Mouse (Mus musculus): ENCODE measurements around the gene Gm10073.
"Not testable (repeated sequence)": the region's sequence is repeated elsewhere in the genome, so short reads cannot be mapped to it uniquely, and the experiment has no call there.

The Gm10073 gene

DNA sequence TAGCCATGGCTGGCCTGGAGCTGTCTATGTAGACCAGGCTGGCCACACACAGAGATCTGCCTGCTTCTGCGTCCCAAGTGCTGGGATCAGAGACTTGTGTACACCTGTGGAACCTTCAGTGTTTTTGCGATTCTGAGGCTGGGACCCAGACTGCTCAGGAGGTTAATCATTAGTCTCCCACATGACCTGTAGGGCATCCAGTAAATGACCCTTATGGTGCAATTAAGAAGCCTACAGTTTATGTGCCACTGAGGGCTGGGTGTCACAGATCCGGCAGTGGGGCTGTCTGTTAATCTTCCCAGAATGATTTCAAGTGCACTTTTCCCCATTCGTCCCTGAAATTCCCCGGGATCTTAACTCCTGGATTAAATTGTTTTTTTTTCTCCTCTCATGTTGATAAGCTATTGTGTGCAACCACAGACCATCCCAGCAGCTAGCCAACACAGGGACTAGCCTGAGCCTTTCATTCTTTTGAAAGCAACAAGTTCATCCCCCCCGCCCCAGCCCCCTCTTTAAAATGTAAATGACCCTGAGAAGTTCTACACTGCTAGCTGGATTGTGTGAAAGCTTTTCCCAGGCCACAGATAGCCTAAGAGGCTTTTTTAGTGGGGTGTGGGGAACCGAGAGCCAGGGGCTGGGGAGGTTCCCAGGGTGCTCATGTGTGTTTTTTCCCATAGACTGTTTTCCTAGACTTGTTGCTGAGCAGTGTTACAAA lies 26.2 kb upstream of the Gm10073 start:
- DNase-seq (ENCODE audit: extremely low read depth, insufficient read length, low spot score): no peak

DNA sequence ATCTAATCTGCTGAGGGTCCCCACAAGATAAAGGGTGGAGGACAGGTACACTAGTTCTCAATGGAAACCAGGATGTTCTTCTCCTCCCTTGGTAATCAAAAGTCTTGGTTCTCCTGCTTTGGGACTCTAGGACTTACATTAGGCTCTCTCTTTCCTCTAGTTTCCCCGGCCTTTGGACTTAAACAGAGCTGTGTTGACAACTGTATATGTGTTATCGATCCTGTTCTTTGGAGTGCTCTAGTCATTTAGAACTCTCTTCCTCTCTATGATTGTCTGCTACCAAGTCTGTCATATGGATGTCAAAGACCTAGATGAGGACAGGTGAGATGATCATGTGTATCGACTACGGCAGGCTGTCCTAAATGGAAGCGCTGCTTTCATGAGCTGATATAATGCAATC lies 23.8 kb upstream of the Gm10073 start:
- no peak for DNase-seq (ENCODE audit: extremely low read depth, insufficient read length, low spot score)

DNA sequence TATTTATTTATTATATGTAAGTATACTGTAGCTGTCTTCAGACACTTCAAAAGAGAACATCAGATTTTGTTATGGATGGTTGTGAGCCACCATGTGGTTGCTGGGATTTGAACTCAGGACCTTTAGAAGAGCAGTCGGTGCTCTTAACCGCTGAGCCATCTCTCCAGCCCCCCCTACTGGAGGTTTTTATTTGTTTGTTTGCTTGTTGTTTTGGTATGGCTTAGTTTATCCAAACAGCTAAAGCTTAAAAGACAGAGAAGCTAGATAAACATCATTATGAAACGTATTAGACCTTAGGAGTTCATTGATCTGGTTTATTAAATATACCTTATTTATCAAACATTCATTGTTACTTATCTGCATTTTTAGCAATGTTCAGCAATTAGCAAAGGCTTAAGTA lies 22.4 kb upstream of the Gm10073 start:
- not testable (repeated sequence) for DNase-seq (ENCODE audit: extremely low read depth, insufficient read length, low spot score)

DNA sequence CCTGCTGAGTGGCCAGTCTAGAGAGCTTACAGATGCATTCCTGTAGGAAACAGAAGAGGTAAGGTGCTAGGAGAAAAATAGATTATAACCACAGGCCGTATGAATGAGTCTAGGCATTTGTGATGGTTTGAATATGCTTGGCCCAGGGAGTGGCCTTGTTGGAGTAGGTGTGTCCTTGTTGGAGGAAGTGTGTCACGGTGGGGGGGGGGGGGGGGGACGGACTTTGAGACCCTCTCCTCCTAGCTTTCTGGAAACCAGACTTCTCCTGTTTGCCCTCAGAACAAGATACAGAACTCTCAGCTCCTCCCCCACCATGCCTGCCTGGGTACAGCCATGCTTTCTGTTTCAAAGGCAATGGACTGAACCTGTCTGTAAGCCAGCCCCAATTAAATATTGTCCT lies 19.2 kb upstream of the Gm10073 start:
- DNase-seq (ENCODE audit: extremely low read depth, insufficient read length, low spot score): no peak

DNA sequence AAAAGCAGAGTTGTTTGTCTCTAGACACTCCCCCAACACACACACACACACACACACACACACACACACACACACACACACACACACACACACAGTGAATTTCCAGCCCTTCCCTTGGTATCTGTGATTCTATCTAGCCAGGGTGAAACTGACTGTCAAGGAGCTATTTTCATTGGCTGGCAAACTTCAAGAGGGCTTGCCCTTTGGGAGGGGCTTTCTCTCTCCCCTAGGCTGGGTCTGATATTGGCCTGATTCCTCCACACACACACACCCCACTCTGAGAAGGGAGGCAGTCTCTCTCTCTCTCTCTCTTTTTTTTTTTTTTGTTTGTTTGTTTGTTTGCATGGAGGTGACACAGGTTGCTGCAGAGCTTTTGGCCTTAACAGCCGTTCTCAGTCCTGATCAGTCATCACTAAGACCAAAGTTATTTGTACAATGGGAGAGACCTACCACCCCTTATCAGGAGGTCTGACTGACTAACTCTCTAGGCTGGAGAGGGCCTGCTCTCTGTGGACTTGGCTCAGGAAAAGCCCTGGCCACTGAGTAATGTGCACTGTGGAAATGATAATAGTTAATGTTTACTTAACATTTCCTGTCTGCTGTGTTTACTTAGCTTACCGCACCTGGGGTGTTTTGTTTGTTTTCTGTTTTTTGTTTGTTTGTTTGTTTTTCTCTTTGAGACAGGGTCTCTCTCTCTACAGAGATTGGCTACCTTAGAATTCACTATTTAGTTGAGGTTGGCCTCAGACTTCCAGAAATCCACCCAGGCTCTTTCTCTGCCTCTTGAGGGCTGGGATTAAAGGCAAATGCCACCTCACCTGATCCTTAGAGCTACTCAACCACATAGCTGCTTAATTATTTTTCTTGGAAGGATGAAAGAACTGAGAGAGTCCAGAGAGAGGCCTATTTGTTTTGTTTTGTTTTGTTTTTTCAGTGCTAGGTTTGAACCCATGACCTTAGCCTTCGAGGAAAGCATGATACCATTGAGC lies 15.5 kb upstream of the Gm10073 start:
- DNase-seq (ENCODE audit: extremely low read depth, insufficient read length, low spot score): no peak

DNA sequence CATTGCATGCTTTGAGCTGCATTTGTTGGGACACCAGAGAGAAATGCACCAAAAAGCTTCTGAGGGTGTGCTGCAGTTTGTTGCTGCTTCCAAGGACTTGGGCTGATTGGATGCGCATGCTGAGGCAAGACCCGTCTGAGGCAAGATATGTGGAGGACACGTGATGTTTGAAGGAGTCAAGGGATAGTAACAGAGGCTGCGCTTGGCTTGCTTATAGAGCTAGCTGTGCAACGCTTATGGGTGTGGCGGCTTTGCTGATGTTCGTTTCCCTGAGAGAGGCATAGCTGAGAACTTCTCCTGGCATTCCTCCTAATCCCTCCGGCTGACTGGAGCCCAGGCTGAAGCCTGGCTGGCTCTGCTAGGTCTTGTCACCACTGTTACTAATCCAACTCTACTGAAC lies 13.6 kb upstream of the Gm10073 start:
- no peak for DNase-seq (ENCODE audit: extremely low read depth, insufficient read length, low spot score)

DNA sequence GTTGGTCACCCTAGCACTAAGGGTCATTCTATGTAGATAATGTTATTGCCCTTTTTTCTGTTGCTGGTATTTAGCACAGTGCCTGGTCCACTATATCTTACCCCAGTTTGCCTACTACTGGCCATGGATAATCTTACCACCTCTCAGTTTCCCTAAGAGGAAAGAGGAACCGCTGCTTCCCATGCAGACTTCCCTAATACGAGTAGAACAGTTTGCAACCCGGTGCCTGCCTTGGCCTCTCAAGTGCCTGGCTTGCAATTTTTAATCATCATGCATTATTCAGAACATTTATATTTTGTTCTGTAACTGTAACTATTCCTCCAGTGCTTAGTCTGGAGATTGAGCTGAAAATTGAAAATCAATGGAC lies 12.4 kb upstream of the Gm10073 start:
- DNase-seq (ENCODE audit: extremely low read depth, insufficient read length, low spot score): no peak

DNA sequence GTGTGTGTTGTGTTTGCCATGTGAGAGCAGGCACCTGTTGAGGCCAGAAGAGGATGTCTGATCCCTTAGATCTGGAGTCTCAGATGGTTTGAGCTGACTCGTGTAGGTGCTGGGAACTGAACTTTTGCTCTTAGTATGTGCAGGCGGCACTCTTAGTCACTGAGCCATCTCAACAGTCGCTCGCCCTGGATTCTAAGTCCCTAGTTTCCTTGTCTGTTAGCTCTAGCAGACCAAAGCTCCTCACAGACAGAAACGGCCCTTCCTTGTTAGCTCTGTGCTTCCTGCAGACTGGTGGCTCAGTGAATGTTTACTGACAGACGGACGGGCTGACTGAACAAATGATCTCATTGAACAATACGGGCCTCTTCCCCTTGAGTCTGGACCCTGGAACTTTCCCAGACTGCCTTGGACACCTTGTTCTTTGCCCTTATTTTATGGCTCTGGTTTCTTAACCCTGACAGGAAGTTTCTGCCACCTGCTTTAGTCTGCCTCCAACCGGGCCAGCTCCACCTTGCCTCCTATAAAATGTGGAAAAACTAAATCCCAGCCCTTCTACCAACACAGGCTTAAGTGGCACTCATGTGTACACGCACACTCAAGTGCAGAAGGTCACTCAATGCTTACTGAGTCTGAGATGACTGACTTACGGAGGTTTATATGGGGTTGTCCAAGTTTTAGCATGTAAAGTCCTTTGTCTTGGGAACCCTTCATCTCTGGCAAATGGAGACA lies 11.8 kb upstream of the Gm10073 start:
- DNase-seq (ENCODE audit: extremely low read depth, insufficient read length, low spot score): no peak

DNA sequence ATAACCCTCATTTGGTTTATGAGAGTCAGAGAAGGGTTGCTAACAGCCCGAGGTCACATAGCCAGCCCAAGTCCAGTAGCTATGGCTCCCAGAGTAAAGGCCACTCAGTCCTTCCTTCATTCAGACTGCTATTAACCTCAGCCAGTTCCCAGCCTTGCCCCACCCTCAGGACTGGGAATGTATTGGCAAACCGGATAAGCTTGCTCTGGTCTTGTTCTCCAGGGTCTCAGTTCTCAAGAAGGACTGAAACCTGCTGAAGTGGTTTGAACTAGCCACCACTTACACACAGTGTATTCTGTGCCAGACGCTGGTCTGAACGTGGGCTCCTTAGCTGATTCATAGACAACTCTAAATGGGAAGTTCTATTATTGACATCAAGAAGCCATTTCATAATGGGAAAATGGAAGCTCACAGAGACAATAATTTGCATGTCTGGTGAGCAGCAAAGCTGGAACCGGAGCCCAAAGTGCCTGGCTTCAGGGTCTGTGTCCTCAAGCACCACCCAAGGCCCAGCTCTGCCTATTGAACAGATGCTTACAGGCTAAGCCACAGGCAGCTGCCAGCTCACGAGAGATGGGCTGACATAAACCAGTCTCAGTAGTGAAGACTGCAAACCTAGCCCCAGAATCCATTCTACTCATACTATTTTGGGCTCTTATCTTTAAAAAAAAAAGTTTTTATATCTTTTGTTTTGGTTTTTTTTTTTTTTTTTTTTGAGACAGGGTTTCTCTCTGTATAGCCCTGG lies 8.3 kb upstream of the Gm10073 start:
- no peak for DNase-seq (ENCODE audit: extremely low read depth, insufficient read length, low spot score)

DNA sequence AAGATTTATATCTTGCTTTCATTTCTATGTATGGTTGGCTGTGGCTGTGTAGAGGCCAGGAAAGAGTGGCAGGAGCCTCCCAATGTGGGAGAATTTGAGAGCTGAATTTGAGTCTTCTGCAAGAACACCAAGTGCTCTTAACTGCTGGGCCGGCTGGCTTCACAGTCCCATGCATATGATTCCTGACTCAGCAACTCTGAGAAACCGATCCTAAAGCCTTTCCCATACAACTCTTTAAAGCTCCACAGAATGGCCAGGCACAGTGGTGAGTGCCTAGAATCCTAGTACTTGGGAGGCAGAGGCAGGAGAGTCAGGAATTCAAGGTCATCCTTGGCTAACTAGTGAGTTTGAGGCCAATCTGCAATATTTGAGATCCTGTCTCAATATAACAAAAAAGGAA lies 6.2 kb upstream of the Gm10073 start:
- DNase-seq (ENCODE audit: extremely low read depth, insufficient read length, low spot score): no peak

DNA sequence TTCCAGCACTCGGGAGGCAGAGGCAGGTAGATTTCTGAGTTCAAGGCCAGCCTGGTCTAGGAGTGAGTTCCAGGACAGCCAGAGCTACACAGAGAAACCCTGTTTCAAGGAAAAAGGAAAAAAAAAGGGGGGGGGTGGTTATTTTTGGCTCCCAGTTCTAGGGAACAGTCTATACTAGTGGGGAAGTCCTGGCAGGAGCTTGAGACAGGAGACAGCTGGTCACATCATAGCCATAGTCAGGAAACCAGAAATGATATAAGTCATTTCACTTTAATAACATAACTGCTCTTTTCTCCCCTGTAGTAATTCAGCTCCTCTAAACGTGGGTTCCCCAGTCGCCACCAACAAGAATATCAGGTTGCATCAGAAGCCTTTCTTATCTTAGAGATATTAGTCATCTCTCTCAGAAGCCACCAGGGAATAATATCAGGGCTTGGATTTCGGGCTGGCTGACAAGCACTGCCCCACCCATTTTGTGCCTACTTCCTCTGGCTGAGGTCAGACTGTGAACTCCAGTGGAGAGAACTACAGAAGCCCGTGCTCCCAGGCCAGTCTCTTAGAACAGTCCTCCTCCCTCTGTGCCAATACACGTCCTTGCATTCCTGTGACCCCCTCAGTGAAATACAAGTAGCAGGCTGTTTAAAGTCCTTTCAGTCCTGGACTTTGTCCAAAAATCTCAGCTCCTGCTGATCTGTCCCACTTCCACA lies 3.7 kb upstream of the Gm10073 start:
- DNase-seq (ENCODE audit: extremely low read depth, insufficient read length, low spot score): peak; percentile 41

DNA sequence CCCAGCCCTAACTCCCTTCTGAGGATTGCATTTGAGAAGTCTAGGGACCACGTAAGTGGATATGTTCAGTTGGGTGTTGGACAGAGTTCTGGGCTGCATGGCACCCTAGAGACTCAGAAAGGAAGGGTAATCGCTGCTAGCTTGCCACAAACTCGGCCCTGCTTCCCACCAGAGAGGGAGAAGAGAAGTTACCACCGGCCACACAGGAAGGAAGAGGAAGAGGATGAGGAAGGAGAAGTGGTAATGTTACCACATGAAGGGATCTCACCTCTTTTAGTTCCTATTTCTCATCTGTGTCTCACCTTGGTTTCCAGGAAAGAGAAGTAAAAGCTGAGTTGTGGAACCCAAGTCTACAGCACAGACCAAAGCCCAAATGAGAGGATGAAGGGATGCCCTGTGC lies 1.0 kb upstream of the Gm10073 start:
- DNase-seq (ENCODE audit: extremely low read depth, insufficient read length, low spot score): no peak

DNA sequence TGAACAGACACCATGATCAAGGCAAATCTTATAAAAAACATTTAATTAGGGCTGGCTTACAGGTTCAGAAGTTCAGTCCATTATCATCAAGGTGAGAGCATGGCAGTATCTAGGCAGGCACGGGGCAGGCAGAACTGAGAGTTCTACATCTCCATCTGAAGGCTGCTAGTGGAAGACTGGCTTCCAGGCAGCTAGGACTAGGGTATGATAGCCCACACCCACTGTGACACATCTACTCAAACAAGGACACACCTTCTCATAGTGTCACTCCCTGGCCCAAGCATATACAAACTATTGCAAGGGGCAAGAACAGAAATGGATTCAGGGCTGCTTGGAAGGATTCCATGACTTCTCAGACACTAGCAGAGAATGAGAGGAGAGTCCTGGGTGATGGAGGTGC lies 1.1 kb downstream of the Gm10073 start:
- DNase-seq (ENCODE audit: extremely low read depth, insufficient read length, low spot score): not testable (repeated sequence)

DNA sequence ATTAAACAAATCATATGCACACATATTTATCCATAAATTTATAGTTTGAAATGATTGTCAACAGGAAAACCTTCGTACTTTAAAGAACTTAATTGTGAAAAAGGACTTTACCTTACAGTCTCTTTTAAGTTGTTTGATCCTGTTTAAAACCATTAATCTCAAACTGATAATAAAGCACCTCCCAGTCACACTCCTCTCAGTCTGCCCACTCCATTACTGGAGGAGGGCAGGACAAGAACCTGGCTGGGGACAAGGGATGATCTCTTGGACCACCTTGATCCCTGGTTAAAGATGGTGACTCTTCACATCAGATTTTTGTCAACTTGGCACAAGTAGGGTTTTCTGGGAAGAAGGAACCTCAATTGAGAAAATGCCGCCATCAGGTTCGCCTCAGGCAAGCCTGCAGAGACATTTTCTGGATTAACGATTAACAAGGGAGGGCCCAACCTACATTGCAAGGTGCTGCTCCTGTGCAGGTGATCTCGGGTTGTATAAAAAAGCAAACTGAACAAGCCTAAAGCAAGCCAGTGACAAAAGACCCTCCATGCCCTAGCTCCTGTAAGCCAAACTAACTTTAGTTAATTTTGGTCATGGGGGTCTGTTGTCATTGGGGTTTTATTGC lies 1.6 kb downstream of the Gm10073 start:
- no peak for DNase-seq (ENCODE audit: extremely low read depth, insufficient read length, low spot score)

DNA sequence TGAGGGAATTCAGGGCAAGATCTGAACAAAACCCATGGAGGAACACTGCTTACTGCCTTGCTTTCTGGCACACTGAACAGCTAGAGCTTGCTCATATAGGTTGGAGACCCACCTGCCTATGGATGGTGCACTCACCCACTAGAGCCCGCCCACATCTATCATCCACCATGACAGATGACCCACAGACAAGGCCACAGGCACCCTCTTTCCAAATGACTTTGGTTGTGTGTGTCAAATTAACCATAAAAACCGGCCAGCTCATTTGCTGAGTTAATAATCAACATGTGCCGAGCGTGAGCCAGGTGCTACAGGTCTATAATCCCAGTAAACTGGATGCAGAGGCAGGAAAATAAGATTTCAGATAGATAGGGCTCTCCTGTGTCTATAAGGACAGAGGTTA lies 2.9 kb downstream of the Gm10073 start:
- no peak for DNase-seq (ENCODE audit: extremely low read depth, insufficient read length, low spot score)

DNA sequence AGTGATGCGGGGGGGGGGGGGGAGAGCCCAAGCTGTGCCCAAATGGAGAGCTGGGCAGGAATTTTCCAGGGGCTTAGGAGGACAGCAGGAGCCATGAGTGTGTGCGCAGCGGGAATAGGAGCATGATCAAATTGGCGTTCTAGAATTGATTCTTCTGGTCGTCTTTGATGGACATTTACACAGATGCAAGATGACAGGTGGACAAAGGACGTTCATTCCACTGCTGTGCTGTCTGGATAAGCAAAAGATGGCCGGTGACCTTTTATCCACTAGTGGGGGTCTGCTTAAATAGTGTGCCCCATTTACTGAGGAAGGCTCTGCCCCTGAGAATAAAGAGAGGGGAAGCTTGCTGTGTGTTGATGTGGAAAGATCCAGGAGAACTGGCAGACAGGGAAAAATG lies 4.3 kb downstream of the Gm10073 start:
- no peak for DNase-seq (ENCODE audit: extremely low read depth, insufficient read length, low spot score)

DNA sequence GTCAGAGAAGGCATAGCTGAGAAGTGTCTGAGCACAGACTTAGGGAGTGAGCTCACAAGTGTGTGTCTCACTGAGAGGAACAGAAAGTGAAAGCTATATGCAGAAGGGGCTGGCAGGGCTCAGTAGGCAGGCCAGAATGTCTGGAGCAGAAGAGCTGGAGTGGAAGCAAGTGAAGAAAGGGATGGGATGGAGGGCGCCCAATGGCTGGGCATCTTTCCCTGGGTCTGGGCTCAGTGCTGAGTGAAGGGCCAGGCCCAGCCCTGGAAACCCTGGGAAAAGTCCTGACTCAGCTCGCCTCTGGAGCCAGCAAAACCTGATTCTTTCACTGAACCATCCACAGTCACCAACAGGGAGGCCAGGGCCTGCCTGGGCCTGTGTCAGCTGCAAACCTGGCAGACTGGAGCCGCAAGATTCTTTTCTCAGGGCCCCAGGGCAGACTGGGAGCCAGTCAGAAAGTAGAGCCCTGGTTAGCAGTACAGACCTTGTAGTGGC lies 9.5 kb downstream of the Gm10073 start:
- DNase-seq (ENCODE audit: extremely low read depth, insufficient read length, low spot score): peak; percentile 55

DNA sequence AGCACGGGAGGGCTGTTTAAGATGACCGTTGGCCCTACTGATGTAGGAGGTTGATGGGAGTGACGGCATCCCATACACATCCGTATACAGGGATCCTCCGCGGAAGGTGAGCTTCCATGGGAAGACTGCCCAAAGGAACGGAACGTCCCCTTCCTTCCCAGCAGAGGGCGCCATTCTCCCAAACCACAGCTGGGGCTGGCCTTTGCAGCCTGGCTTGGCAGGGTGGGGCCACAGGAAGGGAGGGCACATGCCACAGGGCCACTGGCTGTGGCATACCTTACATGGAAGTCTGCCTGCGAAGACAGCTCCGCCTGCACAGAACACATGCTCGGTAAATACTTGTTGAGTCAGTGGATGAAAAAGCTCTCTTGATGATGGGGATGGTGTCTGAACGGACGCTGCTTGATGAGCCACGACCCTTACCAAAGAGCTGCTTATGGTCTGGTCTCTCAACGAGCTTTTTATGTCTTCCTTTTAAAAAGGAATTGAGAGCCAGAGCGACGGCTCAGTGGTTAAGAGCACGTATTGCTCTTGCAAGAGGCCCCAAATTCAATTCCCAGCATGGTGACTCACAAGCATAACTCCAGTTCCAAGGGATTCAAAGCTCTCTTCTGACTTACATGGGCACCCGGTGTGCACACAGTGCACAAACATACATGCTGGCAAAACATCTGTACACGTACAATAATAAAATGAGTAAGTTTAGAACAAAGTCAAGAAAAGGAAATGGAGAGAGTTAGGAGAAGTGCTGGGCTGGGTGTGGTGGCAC lies 12.0 kb downstream of the Gm10073 start:
- peak; percentile 87 for DNase-seq (ENCODE audit: extremely low read depth, insufficient read length, low spot score)

DNA sequence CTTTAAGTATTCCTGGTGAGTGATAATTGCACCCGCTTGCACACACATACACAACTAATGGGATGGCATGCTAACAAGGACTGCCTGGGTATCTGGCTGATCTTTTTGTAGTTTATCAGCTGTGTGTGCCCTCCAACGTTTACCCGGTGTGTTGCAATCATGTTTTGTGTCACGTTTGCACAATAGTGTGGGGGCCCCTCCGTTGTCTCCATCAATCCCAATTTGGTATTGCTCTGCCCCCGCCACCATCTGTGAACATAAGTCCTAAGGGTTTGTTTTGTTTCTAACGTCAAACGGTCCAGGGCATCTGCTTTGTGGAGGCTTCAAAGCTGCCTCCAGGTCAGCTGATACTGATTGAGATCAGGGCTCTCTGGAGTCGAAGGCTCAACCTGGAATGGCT lies 13.4 kb downstream of the Gm10073 start:
- DNase-seq (ENCODE audit: extremely low read depth, insufficient read length, low spot score): no peak
